Mouse (Mus musculus) hindbrain, postnatal 0 days (tissue): ENCODE results near the gene Ntf3. TPM values are rescaled to one million over a fixed set of nuclear protein-coding genes. Genes with fewer than 3 reads are reported as not detected.

Experiments used
- ATAC-seq: fragments of 200-750 bp; cut with Nextera tagmentation; 2 replicates; pipeline ENCODE4 v1.8.0; 2017; ENCODE audit warnings: mild to moderate bottlenecking, moderate TSS enrichment, moderate library complexity
- DNase-seq: peaks from one replicate; pipeline ENCODE4 v3.0.0-alpha.2; 2015; ENCODE audit warnings: low spot score
- H3K27ac ChIP-seq: fragments of 300-500 bp; sonication (generic); 2 replicates; pipeline ENCODE4 v1.5.1; 2014; ENCODE audit warnings: mild to moderate bottlenecking
- H3K27me3 ChIP-seq: fragments of 300-500 bp; sonication (generic); 2 replicates; pipeline ENCODE4 v1.6.1; 2014; ENCODE audit warnings: low read length, mixed read lengths; ENCODE audit not compliant: insufficient read depth
- H3K36me3 ChIP-seq: fragments of 300-500 bp; sonication (generic); 2 replicates; pipeline ENCODE4 v1.6.1; 2014; ENCODE audit warnings: low read length, mixed read lengths; ENCODE audit not compliant: insufficient read depth
- H3K4me1 ChIP-seq: fragments of 300-500 bp; sonication (generic); 2 replicates; pipeline ENCODE4 v1.6.1; 2014; ENCODE audit warnings: antibody characterized with exemption, low read length, mixed read lengths; ENCODE audit not compliant: insufficient read depth
- H3K4me2 ChIP-seq: fragments of 300-500 bp; sonication (generic); 2 replicates; pipeline ENCODE4 v1.6.1; 2014; ENCODE audit warnings: low read depth, mild to moderate bottlenecking, low read length, moderate library complexity, mixed read lengths
- H3K4me3 ChIP-seq: fragments of 300-500 bp; sonication (generic); 2 replicates; pipeline ENCODE4 v1.5.1; 2014; ENCODE audit warnings: low read length
- H3K9ac ChIP-seq: fragments of 300-500 bp; sonication (generic); replicated peaks from 2 replicates; pipeline ENCODE4 v1.6.1; 2014; ENCODE audit warnings: mild to moderate bottlenecking, low read length, moderate library complexity, mixed read lengths
- H3K9me3 ChIP-seq: fragments of 300-500 bp; sonication (generic); 2 replicates; pipeline ENCODE4 v1.6.1; 2016; ENCODE audit warnings: low read length, mixed read lengths
- CTCF ChIP-seq: IDR thresholded peaks from 2 replicates; pipeline ENCODE4 v1.5.1; 2016; ENCODE audit warnings: antibody characterized with exemption, control low read depth, low read depth
- WGBS: fragments of 180-500 bp; shearing (Covaris S2); extraction: QIAGEN DNeasy Blood & Tissue Kit; methylation state at CpG from one replicate; pipeline ENCODE4 v1.1.7; 2014; 5-methylcytosine and 5-hydroxymethylcytosine counted together
- polyA plus RNA-seq: library from polyadenylated mRNA; unstranded; fragments of >200 nt; fragmentation: Nextera tagmentation; extraction: Ambion mirVana; gene quantifications from 2 replicates; pipeline ENCODE4 v1.2.1, GENCODE M21; 2015
- total RNA-seq: library from RNA; depleted of rRNA; stranded (reverse); fragments of >200 nt; gene quantifications from 2 replicates; pipeline ENCODE4 v1.2.3, GENCODE M21; 2014

The Ntf3 gene
- total and polyA plus RNA-seq, 2 experiments from 2014 or later: 6.7 to 7.9 TPM

GRCm38 (mm10) chr6:126142021-126142554 is 24.6 kb downstream of the Ntf3 start:
- H3K27me3 ChIP-seq: no peaks in the 10 kb centered on the region
- H3K9ac ChIP-seq: no peak overlapping the region
- TF ChIP-seq CTCF: no peak
- no peak overlapping the region for H3K4me2 ChIP-seq
- 0 out of 2 replicates have a peak, but pooled peaks cover 3% of the 10 kb centered on the region for H3K4me1 ChIP-seq
- H3K36me3 ChIP-seq: no peaks in the 10 kb centered on the region
- H3K9me3 ChIP-seq: no peaks in the 10 kb centered on the region
- 62% methylated on average over 8 of the region's 8 CpGs for WGBS
- no peak overlapping the region for H3K27ac ChIP-seq
- ATAC-seq: no peak
- DNase-seq: no peak
- H3K4me3 ChIP-seq: no peak overlapping the region

GRCm38 (mm10) chr6:126141472-126141871 is 25.2 kb downstream of the Ntf3 start:
- Histone ChIP-seq H3K27ac (no peak overlapping the region), H3K36me3 (no peaks in the 10 kb centered on the region), H3K9me3 (no peaks in the 10 kb centered on the region), H3K4me1 (0 out of 2 replicates have a peak, but pooled peaks cover 3% of the 10 kb centered on the region), H3K4me2 (no peak overlapping the region), H3K27me3 (no peaks in the 10 kb centered on the region), H3K9ac (no peak overlapping the region), H3K4me3 (no peak overlapping the region)
- ATAC-seq (no peak; the same call in 1 of the 2 replicates), DNase-seq (no peak)
- TF ChIP-seq CTCF: no peak
- WGBS: 54% methylated on average over 13 of the region's 13 CpGs

- DNase-seq (no peak), ATAC-seq (no peak)
- Histone ChIP-seq H3K4me2 (no peak overlapping the region), H3K9ac (no peak overlapping the region), H3K9me3 (no peaks in the 10 kb centered on the region), H3K27ac (no peak overlapping the region), H3K36me3 (no peaks in the 10 kb centered on the region), H3K4me3 (no peak overlapping the region), H3K4me1 (0 out of 2 replicates have a peak, but pooled peaks cover 3% of the 10 kb centered on the region), H3K27me3 (no peaks in the 10 kb centered on the region)
- 90% methylated on average over 6 of the region's 6 CpGs for WGBS
- no peak for TF ChIP-seq CTCF
Observed at GRCm38 (mm10) chr6:126140961-126141360, 25.7 kb downstream of the Ntf3 start.

GRCm38 (mm10) chr6:126140416-126140815 is 26.3 kb downstream of the Ntf3 start:
- Histone ChIP-seq H3K36me3 (no peaks in the 10 kb centered on the region), H3K9me3 (no peaks in the 10 kb centered on the region), H3K4me1 (0 out of 2 replicates have a peak, but pooled peaks cover 3% of the 10 kb centered on the region), H3K4me3 (no peak overlapping the region), H3K9ac (no peak overlapping the region), H3K27me3 (no peaks in the 10 kb centered on the region), H3K4me2 (no peak overlapping the region), H3K27ac (no peak overlapping the region)
- TF ChIP-seq CTCF: no peak
- DNase-seq (no peak), ATAC-seq (no peak)
- 78% methylated on average over 2 of the region's 2 CpGs for WGBS

- DNase-seq (no peak), ATAC-seq (no peak)
- no peak for TF ChIP-seq CTCF
- Histone ChIP-seq H3K36me3 (no peaks in the 10 kb centered on the region), H3K27ac (no peak overlapping the region), H3K4me3 (no peak overlapping the region), H3K27me3 (no peaks in the 10 kb centered on the region), H3K9ac (no peak overlapping the region), H3K9me3 (no peaks in the 10 kb centered on the region), H3K4me1 (no peaks in the 10 kb centered on the region), H3K4me2 (no peak overlapping the region)
- WGBS: 69% methylated on average over 19 of the region's 19 CpGs
Observed at GRCm38 (mm10) chr6:126134155-126134906, 32.4 kb downstream of the Ntf3 start.

GRCm38 (mm10) chr6:126128238-126128637 is 38.5 kb downstream of the Ntf3 start:
- DNase-seq: no peak
- WGBS: 55% methylated on average over 7 of the region's 7 CpGs
- no peak for TF ChIP-seq CTCF
- no peak for ATAC-seq
- no peak overlapping the region for H3K27ac ChIP-seq
- H3K4me2 ChIP-seq: no peak overlapping the region
- H3K36me3 ChIP-seq: no peaks in the 10 kb centered on the region
- H3K9ac ChIP-seq: no peak overlapping the region
- H3K4me3 ChIP-seq: no peak overlapping the region
- no peaks in the 10 kb centered on the region for H3K9me3 ChIP-seq
- H3K27me3 ChIP-seq: no peaks in the 10 kb centered on the region
- no peaks in the 10 kb centered on the region for H3K4me1 ChIP-seq

GRCm38 (mm10) chr6:126118247-126118646 is 48.5 kb downstream of the Ntf3 start:
- ATAC-seq (no peak), DNase-seq (no peak)
- Histone ChIP-seq H3K9ac (no peak overlapping the region), H3K4me1 (no peaks in the 10 kb centered on the region), H3K36me3 (no peaks in the 10 kb centered on the region), H3K4me2 (no peak overlapping the region), H3K4me3 (no peak overlapping the region), H3K27ac (no peak overlapping the region), H3K27me3 (no peaks in the 10 kb centered on the region), H3K9me3 (no peaks in the 10 kb centered on the region)
- TF ChIP-seq CTCF: no peak
- 53% methylated on average over 1 of the region's 1 CpGs for WGBS
